Mouse (Mus musculus) right cerebral cortex, postnatal 25 days (tissue): ENCODE results near the gene Hist1h4b.

ENCODE experiments used
- DNase-seq: peaks from one replicate; pipeline ENCODE4 v3.0.0; 2022

Gene Hist1h4b

DNA sequence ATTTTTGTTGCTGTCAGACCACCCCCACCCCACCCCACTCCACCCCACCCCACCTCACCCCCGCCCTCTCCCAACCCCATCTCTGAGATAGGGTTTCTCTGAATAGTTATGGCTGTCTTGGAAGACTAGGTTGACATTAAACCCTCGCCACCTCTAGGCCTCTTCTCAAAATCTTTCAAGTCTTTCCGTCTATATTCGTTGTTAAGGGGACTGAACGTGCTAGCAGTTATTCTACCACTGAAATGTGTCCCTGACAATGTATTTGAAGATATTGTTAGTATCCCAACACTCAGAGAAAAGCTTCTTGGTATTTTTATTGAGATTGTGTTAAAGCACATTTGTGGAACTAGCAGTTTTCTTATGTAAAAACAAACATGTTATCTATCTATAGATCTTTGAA, 15.9 kb upstream of the Hist1h4b start:
- no peak for DNase-seq

GRCm38 (mm10) chr13:23742007-23742406, 14.8 kb upstream of the Hist1h4b start:
- DNase-seq, result no peak

GRCm38 (mm10) chr13:23743215-23743614, 13.6 kb upstream of the Hist1h4b start:
- no peak for DNase-seq

DNA sequence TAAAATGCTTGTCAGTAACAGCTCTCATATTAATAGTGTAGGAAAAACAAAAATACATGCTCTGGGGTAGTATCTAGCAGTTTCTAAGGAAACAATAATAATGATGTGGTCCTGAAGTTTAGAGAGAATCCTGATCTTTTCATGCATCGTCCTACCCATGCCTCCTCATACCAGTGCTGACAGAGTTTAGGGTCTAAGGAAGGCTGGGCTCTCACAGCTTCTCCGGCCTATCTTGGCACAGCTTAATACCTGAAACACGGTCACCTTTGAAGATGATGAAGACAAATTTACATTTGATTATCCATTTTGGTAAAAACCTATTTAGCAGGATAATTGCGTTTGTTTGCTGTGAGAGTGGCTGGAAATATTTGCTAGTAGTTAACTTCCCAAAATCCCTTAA, 12.8 kb upstream of the Hist1h4b start:
- DNase-seq, result no peak

- no peak for DNase-seq
Measured at GRCm38 (mm10) chr13:23744421-23745380, 12.1 kb upstream of the Hist1h4b start.

GRCm38 (mm10) chr13:23745381-23746161, 11.2 kb upstream of the Hist1h4b start, which contains the start of gene Hist1h3c:
TSS of gene Hist1h3c (minus strand) at chr13:23745602.
- peak; percentile 77 for DNase-seq

DNA sequence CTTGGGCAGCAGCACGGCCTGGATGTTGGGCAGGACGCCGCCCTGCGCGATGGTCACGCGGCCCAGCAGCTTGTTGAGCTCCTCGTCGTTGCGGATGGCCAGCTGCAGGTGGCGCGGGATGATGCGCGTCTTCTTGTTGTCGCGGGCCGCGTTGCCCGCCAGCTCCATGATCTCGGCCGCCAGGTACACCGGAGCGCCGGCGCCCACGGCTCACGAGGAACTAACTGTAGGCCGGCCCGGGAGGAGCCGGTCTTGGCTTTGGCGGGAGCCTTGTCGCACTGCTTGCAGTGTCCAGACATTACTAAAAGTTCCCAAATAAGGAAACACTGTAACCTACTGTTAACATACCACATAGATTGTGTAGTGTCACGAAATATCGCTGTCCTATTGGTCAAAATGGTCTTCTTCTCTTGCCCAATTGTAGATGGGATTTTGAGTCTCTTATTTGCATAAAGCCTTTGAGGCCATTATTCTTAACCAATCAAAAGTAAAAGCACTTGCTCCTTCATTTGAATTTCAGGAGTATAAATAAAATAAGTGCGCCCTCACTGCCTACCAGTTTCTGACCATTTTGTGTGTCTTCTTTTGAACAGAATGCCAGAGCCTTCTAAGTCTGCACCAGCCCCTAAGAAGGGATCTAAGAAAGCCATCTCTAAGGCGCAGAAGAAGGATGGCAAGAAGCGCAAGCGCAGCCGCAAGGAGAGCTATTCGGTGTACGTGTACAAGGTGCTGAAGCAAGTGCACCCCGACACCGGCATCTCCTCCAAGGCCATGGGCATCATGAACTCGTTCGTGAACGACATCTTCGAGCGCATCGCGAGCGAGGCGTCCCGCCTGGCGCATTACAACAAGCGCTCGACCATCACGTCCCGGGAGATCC, 10.4 kb upstream of the Hist1h4b start, which contains the start of gene Hist1h2bb:
Gene Hist1h2bb, plus strand, starts transcription at position 534 of the 880 bp plus-strand sequence.
- DNase-seq, result peak; percentile 81

DNA sequence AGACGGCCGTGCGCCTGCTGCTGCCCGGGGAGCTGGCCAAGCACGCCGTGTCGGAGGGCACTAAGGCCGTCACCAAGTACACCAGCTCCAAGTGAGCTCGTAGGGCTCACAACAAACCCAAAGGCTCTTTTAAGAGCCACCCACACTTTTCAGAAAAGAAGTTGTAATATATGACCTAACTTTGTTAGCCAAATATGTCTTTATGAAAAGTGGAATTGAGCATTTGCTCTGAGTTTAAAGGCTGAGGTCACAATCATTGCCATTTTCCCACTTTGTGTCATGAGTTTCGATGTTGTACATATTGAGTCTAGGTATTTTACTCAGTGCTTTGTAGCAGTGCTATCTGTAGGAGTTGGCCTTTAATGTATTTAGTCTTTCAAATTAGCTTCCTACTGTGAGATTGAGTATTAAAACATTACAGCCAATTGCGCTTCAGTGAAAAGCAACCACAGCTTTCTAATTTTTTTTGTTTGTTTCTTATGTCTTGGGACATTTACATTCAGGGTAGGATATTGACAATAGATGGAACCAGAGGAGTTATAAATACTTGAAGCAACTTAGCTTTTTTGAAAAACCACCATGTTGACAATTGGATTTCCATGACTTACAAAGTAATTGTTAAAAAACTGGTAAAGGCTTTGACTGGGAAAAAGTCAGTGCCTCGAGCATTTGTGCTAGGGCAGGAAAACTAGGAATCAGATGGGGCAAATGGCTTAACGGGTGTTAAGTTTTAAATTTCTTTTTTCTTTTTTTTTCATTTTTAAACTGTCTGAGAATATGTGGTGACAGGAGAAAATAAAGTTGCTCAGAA, 9.5 kb upstream of the Hist1h4b start:
- DNase-seq, result no peak

- no peak for DNase-seq
Measured at GRCm38 (mm10) chr13:23747892-23748288, 8.9 kb upstream of the Hist1h4b start.

GRCm38 (mm10) chr13:23749563-23750121, 7.2 kb upstream of the Hist1h4b start:
- no peak for DNase-seq

GRCm38 (mm10) chr13:23750839-23751477, 5.9 kb upstream of the Hist1h4b start, which contains the start of gene Hist1h2ab:
TSS of gene Hist1h2ab (plus strand) at chr13:23751126.
- peak; percentile 63 for DNase-seq

- no peak for DNase-seq
Measured at GRCm38 (mm10) chr13:23751478-23751956, 5.3 kb upstream of the Hist1h4b start.

- peak; percentile 87 for DNase-seq
Measured at GRCm38 (mm10) chr13:23752067-23752741, 4.6 kb upstream of the Hist1h4b start, which contains the start of gene Hist1h3b. TSS of gene Hist1h3b (plus strand) at chr13:23752267.

- DNase-seq, result no peak
Measured at GRCm38 (mm10) chr13:23752742-23753172, 4.1 kb upstream of the Hist1h4b start.

DNA sequence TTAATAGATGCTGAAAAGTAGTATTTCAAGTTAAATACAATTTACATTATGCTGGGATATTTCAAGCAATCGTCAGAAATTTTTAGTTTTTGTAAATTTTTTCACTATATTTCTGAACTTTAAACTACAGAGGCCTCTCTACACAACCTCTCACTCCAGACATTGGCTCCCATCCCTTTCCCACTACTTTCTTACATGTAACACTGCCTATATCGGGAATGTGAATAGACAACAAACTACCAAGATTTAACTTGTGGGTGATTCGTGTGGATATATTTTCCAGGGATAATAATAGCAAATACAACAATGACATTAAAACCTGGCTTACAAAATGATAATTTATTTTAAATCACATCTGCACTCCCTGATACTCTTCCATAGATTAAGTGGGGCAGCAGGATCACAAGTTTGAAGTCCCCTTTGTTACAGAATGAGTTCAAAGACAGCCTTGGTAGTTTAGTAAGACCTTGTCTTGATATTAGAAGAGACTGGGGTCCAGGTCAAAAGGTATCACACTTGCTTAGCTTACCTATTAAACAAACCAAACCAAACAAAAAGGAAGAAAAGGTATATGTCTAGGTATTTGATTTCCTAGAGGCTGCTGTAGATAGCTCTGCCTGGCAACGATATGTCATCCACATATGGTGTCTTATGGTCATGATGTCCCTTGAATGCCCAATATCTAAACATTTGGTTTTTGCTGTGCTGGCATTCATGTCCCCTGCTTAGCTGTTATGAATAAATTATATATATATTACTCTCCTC, 3.3 kb upstream of the Hist1h4b start:
- no peak for DNase-seq

- no peak for DNase-seq
Measured at GRCm38 (mm10) chr13:23755000-23755399, 1.8 kb upstream of the Hist1h4b start.

DNA sequence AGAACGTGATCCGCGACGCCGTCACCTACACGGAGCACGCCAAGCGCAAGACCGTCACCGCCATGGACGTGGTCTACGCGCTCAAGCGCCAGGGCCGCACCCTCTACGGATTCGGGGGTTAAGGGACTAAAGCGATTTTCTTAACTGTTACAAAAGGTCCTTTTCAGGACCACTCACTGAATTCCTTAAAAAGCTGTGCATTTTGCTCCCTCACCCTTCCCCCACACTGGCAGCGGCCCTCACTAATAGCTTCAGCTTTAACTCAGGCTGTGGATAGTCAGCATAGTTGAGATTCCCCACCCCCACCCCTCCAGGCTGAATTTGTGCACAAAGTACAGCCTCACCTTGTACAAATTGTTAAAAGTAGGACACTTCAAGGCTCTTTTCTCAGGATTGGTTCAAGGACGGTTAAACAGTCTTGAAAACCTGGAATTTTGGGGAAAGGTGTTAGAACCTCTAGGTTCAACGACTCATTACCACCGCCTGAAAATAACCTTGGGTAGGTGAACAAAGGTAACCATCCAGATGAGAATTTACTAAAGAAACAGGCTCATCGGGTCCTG, 479 bp downstream of the Hist1h4b start:
- DNase-seq, result no peak

GRCm38 (mm10) chr13:23757921-23758320, 1.1 kb downstream of the Hist1h4b start:
- no peak for DNase-seq
